Mouse (Mus musculus): ENCODE results near the gene Flvcr1. TPM values are rescaled to one million over a fixed set of nuclear protein-coding genes. Genes with fewer than 3 reads are reported as not detected.

Gene Flvcr1
- polyA plus RNA-seq (2012; rRNA removed) = 56.7 and 58.9 TPM in 2 replicates

DNA sequence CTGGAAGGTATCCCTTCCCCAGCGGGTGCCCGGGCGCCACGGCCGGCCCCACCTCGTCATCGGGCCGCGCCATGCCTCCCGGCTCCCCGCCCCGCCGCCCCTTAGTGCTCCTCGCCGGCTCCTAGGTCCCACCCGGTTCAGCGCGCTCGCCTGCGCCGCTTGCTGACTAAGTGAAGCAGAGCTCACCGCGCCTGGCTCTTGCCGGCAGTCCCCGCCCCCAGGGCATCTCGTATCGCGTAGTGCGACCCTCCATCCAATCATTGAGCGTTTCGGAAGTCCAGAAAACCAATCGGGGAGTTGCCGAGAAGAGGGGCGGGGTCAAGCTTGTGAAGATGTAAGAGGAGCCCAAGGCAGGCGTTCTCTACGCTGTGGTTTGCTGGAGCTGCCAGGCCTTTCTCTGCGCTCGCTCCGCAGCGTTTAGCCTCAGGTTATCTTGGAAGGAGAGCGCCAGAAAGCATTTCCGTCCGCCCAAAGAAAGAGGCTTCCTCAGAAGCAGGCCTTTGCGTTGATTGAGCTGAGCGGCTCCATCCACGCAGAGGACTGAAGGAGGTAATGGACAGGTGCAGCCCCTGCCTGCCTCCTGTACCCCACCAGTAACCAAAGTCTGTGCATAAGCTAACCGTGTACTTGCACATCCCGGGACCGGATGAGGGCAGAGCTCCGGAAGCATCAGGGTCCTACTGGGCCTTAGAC, at the start of gene Flvcr1:
Gene Flvcr1, minus strand, starts transcription at position 138 of the 693 bp plus-strand sequence.
- Histone ChIP-seq H3K4me3 (ENCODE audit: control insufficient read depth, insufficient read depth, low read length) (peak within 1 kb of the TSS; percentile 60), H3K36me3 (ENCODE audit: control insufficient read depth, insufficient read depth, low read length) (no peaks in the 10 kb centered on the region), H3K27ac (ENCODE audit: control insufficient read depth, insufficient read depth, low read length) (peak within 1 kb of the TSS; percentile 91), H3K4me1 (replicated peaks; ENCODE audit: control insufficient read depth, insufficient read depth, low read length) (peaks cover 13% of the 10 kb centered on the region), H3K27me3 (ENCODE audit: control insufficient read depth, insufficient read depth, low read length) (no peaks in the 10 kb centered on the region)
- under 1% methylated on average over 50 of the region's 50 CpGs for WGBS
- TF ChIP-seq CTCF (IDR thresholded peaks at IDR 0.05; ENCODE audit: borderline replicate concordance, control insufficient read depth, extremely low read depth, insufficient read depth, low read length, poor library complexity) = no peak
- peak; percentile 99 for TF ChIP-seq POLR2A (IDR thresholded peaks at IDR 0.05; ENCODE audit: control insufficient read depth, extremely low read depth, insufficient read depth, low read length, poor library complexity)
- peak; percentile 99 for DNase-seq

- no peaks in the 10 kb centered on the region for H3K4me1 ChIP-seq (replicated peaks; ENCODE audit: control insufficient read depth, insufficient read depth, low read length)
- no peak for DNase-seq
- no peaks in the 10 kb centered on the region for H3K27me3 ChIP-seq (ENCODE audit: control insufficient read depth, insufficient read depth, low read length)
- H3K36me3 ChIP-seq (ENCODE audit: control insufficient read depth, insufficient read depth, low read length) = peaks cover 27% of the 10 kb centered on the region; the same call in 1 of the 2 replicates
- H3K4me3 ChIP-seq (ENCODE audit: control insufficient read depth, insufficient read depth, low read length) = no peak overlapping the region
- H3K27ac ChIP-seq (ENCODE audit: control insufficient read depth, insufficient read depth, low read length) = no peak overlapping the region
- 72% methylated on average over 10 of the region's 10 CpGs for WGBS
- TF ChIP-seq POLR2A (IDR thresholded peaks at IDR 0.05; ENCODE audit: control insufficient read depth, extremely low read depth, insufficient read depth, low read length, poor library complexity) (no peak), CTCF (IDR thresholded peaks at IDR 0.05; ENCODE audit: borderline replicate concordance, control insufficient read depth, extremely low read depth, insufficient read depth, low read length, poor library complexity) (no peak)
These were observed 49.4 kb upstream of the Flvcr1 start for GRCm38 (mm10) chr1:191075199-191075883.

GRCm38 (mm10) chr1:191073486-191073885, 47.5 kb upstream of the Flvcr1 start:
- Histone ChIP-seq H3K4me1 (replicated peaks; ENCODE audit: control insufficient read depth, insufficient read depth, low read length) (no peaks in the 10 kb centered on the region), H3K27ac (ENCODE audit: control insufficient read depth, insufficient read depth, low read length) (no peak overlapping the region), H3K27me3 (ENCODE audit: control insufficient read depth, insufficient read depth, low read length) (no peaks in the 10 kb centered on the region), H3K36me3 (ENCODE audit: control insufficient read depth, insufficient read depth, low read length) (peaks cover 36% of the 10 kb centered on the region; the same call in 1 of the 2 replicates), H3K4me3 (ENCODE audit: control insufficient read depth, insufficient read depth, low read length) (no peak overlapping the region)
- TF ChIP-seq POLR2A (IDR thresholded peaks at IDR 0.05; ENCODE audit: control insufficient read depth, extremely low read depth, insufficient read depth, low read length, poor library complexity) (no peak), CTCF (IDR thresholded peaks at IDR 0.05; ENCODE audit: borderline replicate concordance, control insufficient read depth, extremely low read depth, insufficient read depth, low read length, poor library complexity) (no peak)
- no peak for DNase-seq
- WGBS = 85% methylated on average over 4 of the region's 4 CpGs

GRCm38 (mm10) chr1:191073001-191073400, 47.0 kb upstream of the Flvcr1 start:
- peaks cover 36% of the 10 kb centered on the region; the same call in 1 of the 2 replicates for H3K36me3 ChIP-seq (ENCODE audit: control insufficient read depth, insufficient read depth, low read length)
- 69% methylated on average over 6 of the region's 6 CpGs for WGBS

GRCm38 (mm10) chr1:191072329-191072913, 46.5 kb upstream of the Flvcr1 start:
- Histone ChIP-seq H3K36me3 (ENCODE audit: control insufficient read depth, insufficient read depth, low read length) (peaks cover 31% of the 10 kb centered on the region; the same call in 1 of the 2 replicates), H3K27ac (ENCODE audit: control insufficient read depth, insufficient read depth, low read length) (no peak overlapping the region), H3K4me1 (replicated peaks; ENCODE audit: control insufficient read depth, insufficient read depth, low read length) (no peaks in the 10 kb centered on the region), H3K27me3 (ENCODE audit: control insufficient read depth, insufficient read depth, low read length) (no peaks in the 10 kb centered on the region), H3K4me3 (ENCODE audit: control insufficient read depth, insufficient read depth, low read length) (no peak overlapping the region)
- no peak for DNase-seq
- TF ChIP-seq CTCF (IDR thresholded peaks at IDR 0.05; ENCODE audit: borderline replicate concordance, control insufficient read depth, extremely low read depth, insufficient read depth, low read length, poor library complexity) (no peak), POLR2A (IDR thresholded peaks at IDR 0.05; ENCODE audit: control insufficient read depth, extremely low read depth, insufficient read depth, low read length, poor library complexity) (no peak)
- WGBS = 94% methylated on average over 16 of the region's 16 CpGs

More at GRCm38 (mm10) chr1:191073001-191073400, 47.0 kb upstream of the Flvcr1 start:
- Histone ChIP-seq H3K27me3 (ENCODE audit: control insufficient read depth, insufficient read depth, low read length) (no peaks in the 10 kb centered on the region), H3K4me3 (ENCODE audit: control insufficient read depth, insufficient read depth, low read length) (no peak overlapping the region), H3K4me1 (replicated peaks; ENCODE audit: control insufficient read depth, insufficient read depth, low read length) (no peaks in the 10 kb centered on the region), H3K27ac (ENCODE audit: control insufficient read depth, insufficient read depth, low read length) (no peak overlapping the region)
- no peak for TF ChIP-seq CTCF (IDR thresholded peaks at IDR 0.05; ENCODE audit: borderline replicate concordance, control insufficient read depth, extremely low read depth, insufficient read depth, low read length, poor library complexity)
- no peak for TF ChIP-seq POLR2A (IDR thresholded peaks at IDR 0.05; ENCODE audit: control insufficient read depth, extremely low read depth, insufficient read depth, low read length, poor library complexity)
- no peak for DNase-seq

DNA sequence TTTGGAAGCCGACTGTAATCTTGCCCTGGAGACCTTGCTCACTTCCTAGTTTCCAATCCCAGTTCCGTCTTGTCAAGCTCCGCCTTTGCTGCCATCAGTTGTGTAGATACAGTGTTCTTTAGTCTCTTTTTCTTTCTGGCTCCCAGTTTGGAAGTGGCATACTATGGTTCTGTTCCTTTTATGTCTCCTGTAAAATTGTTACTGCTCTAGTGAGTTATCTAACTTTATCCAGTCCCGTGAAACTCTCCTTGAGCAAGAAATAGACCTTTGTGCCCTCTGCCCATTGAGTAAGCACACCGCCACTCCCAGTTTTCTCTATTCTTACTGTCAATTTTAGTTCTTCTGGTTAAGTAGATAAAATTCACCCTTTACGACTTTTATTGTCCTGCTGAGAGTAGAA, 45.7 kb upstream of the Flvcr1 start:
- TF ChIP-seq POLR2A (IDR thresholded peaks at IDR 0.05; ENCODE audit: control insufficient read depth, extremely low read depth, insufficient read depth, low read length, poor library complexity) (no peak), CTCF (IDR thresholded peaks at IDR 0.05; ENCODE audit: borderline replicate concordance, control insufficient read depth, extremely low read depth, insufficient read depth, low read length, poor library complexity) (no peak)
- Histone ChIP-seq H3K4me3 (ENCODE audit: control insufficient read depth, insufficient read depth, low read length) (no peak overlapping the region), H3K27ac (ENCODE audit: control insufficient read depth, insufficient read depth, low read length) (no peak overlapping the region), H3K4me1 (replicated peaks; ENCODE audit: control insufficient read depth, insufficient read depth, low read length) (no peaks in the 10 kb centered on the region), H3K36me3 (ENCODE audit: control insufficient read depth, insufficient read depth, low read length) (peaks cover 29% of the 10 kb centered on the region; the same call in 1 of the 2 replicates), H3K27me3 (ENCODE audit: control insufficient read depth, insufficient read depth, low read length) (no peaks in the 10 kb centered on the region)
- DNase-seq = no peak
- 96% methylated on average over 6 of the region's 6 CpGs for WGBS
